11 mouse cellular contexts compared by ENCODE assay signal in genomic region chr7:129665921-129666320, GRCm38 (mm10).
A peak's percentile ranks its signal among the peaks of the same experiment; 100 is the strongest.
DNase-seq lines count a peak whose midpoint lies in the region; ATAC-seq and TF ChIP-seq lines count a peak whose summit lies in the region.
"Had no signal": no experiment of that assay in that cellular context is flagged by ENCODE, and none has a peak within 500 bp of the region (broad histone marks: within the 10 kb centered on the region; RNA-seq: fewer than 3 reads in every experiment).

No protein-coding gene starts in this region.

- H3K4me1 ChIP-seq in embryonic facial prominence, embryonic 15.5 days = peaks cover 27% of the 10 kb centered on the region
- peaks cover 8% of the 10 kb centered on the region; the same call in 1 of the 2 replicates for H3K4me1 ChIP-seq in limb, embryonic 11.5 days (ENCODE audit: control insufficient read depth, insufficient read depth, low read length)
- H3K4me1 ChIP-seq in stomach, postnatal 0 days (replicated peaks; ENCODE audit: control insufficient read depth, insufficient read depth) = peaks cover 2% of the 10 kb centered on the region; the same call in 1 of the 2 replicates

- WGBS in embryonic facial prominence, embryonic 15.5 days = 59% methylated on average over 6 of the region's 6 CpGs
- WGBS in limb, embryonic 11.5 days = 82% methylated on average over 6 of the region's 6 CpGs
- 44% methylated on average over 6 of the region's 6 CpGs for WGBS in stomach, postnatal 0 days

- H3K27me3 ChIP-seq in embryonic facial prominence, embryonic 15.5 days = no peaks in the 10 kb centered on the region
- no peaks in the 10 kb centered on the region for H3K27me3 ChIP-seq in limb, embryonic 11.5 days (ENCODE audit: control insufficient read depth, insufficient read depth, low read length)
- H3K27me3 ChIP-seq in stomach, postnatal 0 days (ENCODE audit: control insufficient read depth, insufficient read depth, low read length) = no peaks in the 10 kb centered on the region
- H3K27me3 ChIP-seq: hindbrain, embryonic 12.5 days had no signal

- H3K27ac ChIP-seq in embryonic facial prominence, embryonic 15.5 days (replicated peaks) = peak overlapping the region; percentile 31; the same call in 1 of the 2 replicates
- H3K27ac ChIP-seq in limb, embryonic 11.5 days (replicated peaks; ENCODE audit: low read depth, low read length) = no peak overlapping the region
- peak overlapping the region; percentile 77 for H3K27ac ChIP-seq in stomach, postnatal 0 days (replicated peaks)
- H3K27ac ChIP-seq: hindbrain, embryonic 12.5 days had no signal

- no peak overlapping the region for H3K9ac ChIP-seq in embryonic facial prominence, embryonic 15.5 days
- no peak overlapping the region for H3K9ac ChIP-seq in limb, embryonic 11.5 days (ENCODE audit: low read length)
- H3K9ac ChIP-seq in stomach, postnatal 0 days (ENCODE audit: low read length) = no peak overlapping the region
- H3K9ac ChIP-seq: hindbrain, embryonic 12.5 days had no signal

- TF ChIP-seq CTCF in stomach, postnatal 0 days (IDR thresholded peaks at IDR 0.05; ENCODE audit: low read depth) = no peak

- no peaks in the 10 kb centered on the region for H3K36me3 ChIP-seq in embryonic facial prominence, embryonic 15.5 days
- H3K36me3 ChIP-seq in limb, embryonic 11.5 days (ENCODE audit: control insufficient read depth, insufficient read depth, low read length) = no peaks in the 10 kb centered on the region
- H3K36me3 ChIP-seq in stomach, postnatal 0 days (ENCODE audit: control insufficient read depth, insufficient read depth, low read length) = no peaks in the 10 kb centered on the region
- H3K36me3 ChIP-seq: hindbrain, embryonic 12.5 days had no signal

- TF ChIP-seq EP300 in stomach, postnatal 0 days (optimal IDR thresholded peaks at IDR 0.05) = no peak

- DNase-seq in lung, adult 18-20 months = peak; percentile 39 to 64
- DNase-seq in lung, postnatal 10 days = no peak
- no peak for DNase-seq in limb, embryonic 11.5 days (ENCODE audit: low spot score)
- DNase-seq in stomach, postnatal 0 days (ENCODE audit: low spot score) = peak; percentile 54
- no peak for DNase-seq in embryo, embryonic 10 days (ENCODE audit: low spot score)
- DNase-seq in frontal cortex, postnatal 25 days (ENCODE audit: low spot score in 2 of 2) = no peak
- DNase-seq: cerebellum, adult 18-20 months; retina, postnatal 1 day had no signal

- H3K4me2 ChIP-seq in embryonic facial prominence, embryonic 15.5 days (replicated peaks) = no peak overlapping the region
- no peak overlapping the region for H3K4me2 ChIP-seq in limb, embryonic 11.5 days (ENCODE audit: low read depth, severe bottlenecking)
- no peak overlapping the region for H3K4me2 ChIP-seq in stomach, postnatal 0 days (replicated peaks; ENCODE audit: low read depth)
- H3K4me2 ChIP-seq: hindbrain, embryonic 12.5 days had no signal

- H3K9me3 ChIP-seq in embryonic facial prominence, embryonic 15.5 days (replicated peaks) = no peaks in the 10 kb centered on the region
- H3K9me3 ChIP-seq in limb, embryonic 11.5 days (ENCODE audit: control insufficient read depth, low read length) = no peaks in the 10 kb centered on the region
- no peaks in the 10 kb centered on the region for H3K9me3 ChIP-seq in stomach, postnatal 0 days (ENCODE audit: control insufficient read depth, low read length)
- H3K9me3 ChIP-seq: hindbrain, embryonic 12.5 days had no signal

- no peak overlapping the region for H3K4me3 ChIP-seq in embryonic facial prominence, embryonic 15.5 days (replicated peaks)
- H3K4me3 ChIP-seq in limb, embryonic 11.5 days (ENCODE audit: low read depth, low read length) = no peak overlapping the region
- H3K4me3 ChIP-seq in stomach, postnatal 0 days (ENCODE audit: low read depth, low read length) = no peak overlapping the region
- H3K4me3 ChIP-seq: hindbrain, embryonic 12.5 days had no signal

- no peak for ATAC-seq in embryonic facial prominence, embryonic 15.5 days (ENCODE audit: insufficient number of reproducible peaks, low FRiP score, low TSS enrichment, low read depth)
- 0 out of 2 replicates have a peak, but pooled peaks have one; percentile 39 for ATAC-seq in limb, embryonic 11.5 days (ENCODE audit: insufficient number of reproducible peaks, low FRiP score, low TSS enrichment, low read depth)
- peak; percentile 75 for ATAC-seq in stomach, postnatal 0 days (ENCODE audit: low FRiP score, low TSS enrichment)
- ATAC-seq: activated CD4-positive, CD25-positive, alpha-beta regulatory T cell, adult 4 months had no signal

Comparison
In these comparisons a context has a peak if more than half of its experiments do, and no peak if none do; other contexts are left out.
1. DNase-seq: peak in lung, adult 18-20 months (2 of 2) and stomach, postnatal 0 days (single experiment); none in lung, postnatal 10 days (single experiment), limb, embryonic 11.5 days (single experiment), embryo, embryonic 10 days (single experiment) and frontal cortex, postnatal 25 days (0 of 2).